Mouse (Mus musculus) testis, adult 2 months (tissue): ENCODE measurements around the gene Myrfl.

Experiments used
- CTCF ChIP-seq: fragments of 200-500 bp; IDR thresholded peaks from 2 replicates; pipeline ENCODE4 v1.5.1; 2012; ENCODE audit warnings: low read depth, mild to moderate bottlenecking, inconsistent platforms, low read length, moderate library complexity; ENCODE audit not compliant: control insufficient read depth, insufficient read depth, insufficient replicate concordance
- POLR2A ChIP-seq: fragments of 200-500 bp; IDR thresholded peaks from 2 replicates; pipeline ENCODE4 v1.6.1; 2012; ENCODE audit warnings: low read depth, mild to moderate bottlenecking, inconsistent platforms, low read length, moderate library complexity; ENCODE audit not compliant: control insufficient read depth

DNA sequence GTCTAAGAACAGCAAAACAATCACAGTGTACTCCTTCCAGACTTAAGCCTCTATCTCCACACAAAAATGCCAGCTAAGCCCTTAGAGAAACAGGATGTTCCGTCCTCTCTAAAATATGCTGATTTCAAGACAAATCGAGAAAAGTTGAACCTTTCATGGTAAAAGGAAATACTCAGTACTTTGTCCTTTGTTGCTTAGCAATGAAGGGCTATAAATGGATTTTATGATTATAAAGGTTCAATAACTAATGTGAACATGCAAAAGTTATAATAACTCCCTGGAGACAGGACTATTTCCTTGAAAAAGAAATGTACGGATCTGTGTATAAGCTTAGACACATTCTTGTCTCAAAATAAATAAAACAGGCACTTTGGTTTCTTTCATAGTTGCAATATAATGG, 12.2 kb downstream of the Myrfl start:
- TF ChIP-seq CTCF (no peak), POLR2A (no peak)
